Mouse (Mus musculus) embryonic facial prominence, embryonic 14.5 days (tissue): ENCODE results near the gene Brms1. TPM values are rescaled to one million over a fixed set of nuclear protein-coding genes. Genes with fewer than 3 reads are reported as not detected.

Experiments
- ATAC-seq: fragments of 200-750 bp; cut with Nextera tagmentation; 2 replicates; pipeline ENCODE4 v1.8.0; 2017; ENCODE audit warnings: low read depth, moderate number of reproducible peaks, moderate TSS enrichment
- DNase-seq: peaks from one replicate; pipeline ENCODE4 v3.0.0-alpha.2; 2015; ENCODE audit warnings: low spot score
- H3K27ac ChIP-seq: fragments of 300-500 bp; sonication (generic); replicated peaks from 2 replicates; pipeline ENCODE4 v1.5.1; 2014; ENCODE audit warnings: low read depth, mild to moderate bottlenecking, low read length, moderate library complexity
- H3K27me3 ChIP-seq: fragments of 300-500 bp; sonication (generic); replicated peaks from 2 replicates; pipeline ENCODE4 v1.6.1; 2014; ENCODE audit warnings: low read length; ENCODE audit not compliant: control insufficient read depth, insufficient read depth
- H3K36me3 ChIP-seq: fragments of 300-500 bp; sonication (generic); 2 replicates; pipeline ENCODE4 v1.6.1; 2014; ENCODE audit warnings: low read length, mixed read lengths; ENCODE audit not compliant: control insufficient read depth, insufficient read depth
- H3K4me1 ChIP-seq: fragments of 300-500 bp; sonication (generic); 2 replicates; pipeline ENCODE4 v1.6.1; 2014; ENCODE audit warnings: antibody characterized with exemption, low read length; ENCODE audit not compliant: control insufficient read depth, insufficient read depth
- H3K4me2 ChIP-seq: fragments of 300-500 bp; sonication (generic); 2 replicates; pipeline ENCODE4 v1.6.1; 2014; ENCODE audit warnings: low read depth, mild to moderate bottlenecking, low read length, moderate library complexity, mixed read lengths
- H3K4me3 ChIP-seq: fragments of 300-500 bp; sonication (generic); 2 replicates; pipeline ENCODE4 v1.5.1; 2014; ENCODE audit warnings: low read depth, mild to moderate bottlenecking, low read length
- H3K9ac ChIP-seq: fragments of 300-500 bp; sonication (generic); 2 replicates; pipeline ENCODE4 v1.6.1; 2014; ENCODE audit warnings: low read depth, mild to moderate bottlenecking, low read length, moderate library complexity, mixed read lengths
- H3K9me3 ChIP-seq: fragments of 300-500 bp; sonication (generic); 2 replicates; pipeline ENCODE4 v1.6.1; 2016; ENCODE audit warnings: low read length; ENCODE audit not compliant: control insufficient read depth
- WGBS: fragments of 180-500 bp; shearing (Covaris S2); extraction: QIAGEN DNeasy Blood & Tissue Kit; methylation state at CpG from one replicate; pipeline ENCODE4 v1.1.7; 2014; 5-methylcytosine and 5-hydroxymethylcytosine counted together
- polyA plus RNA-seq: library from polyadenylated mRNA; unstranded; fragments of >200 nt; fragmentation: Nextera tagmentation; extraction: Ambion mirVana; gene quantifications from 2 replicates; pipeline ENCODE4 v1.2.1, GENCODE M21; 2014

Brms1 gene
- polyA plus RNA-seq, 1 experiment from 2014 or later: 38.7 TPM

DNA sequence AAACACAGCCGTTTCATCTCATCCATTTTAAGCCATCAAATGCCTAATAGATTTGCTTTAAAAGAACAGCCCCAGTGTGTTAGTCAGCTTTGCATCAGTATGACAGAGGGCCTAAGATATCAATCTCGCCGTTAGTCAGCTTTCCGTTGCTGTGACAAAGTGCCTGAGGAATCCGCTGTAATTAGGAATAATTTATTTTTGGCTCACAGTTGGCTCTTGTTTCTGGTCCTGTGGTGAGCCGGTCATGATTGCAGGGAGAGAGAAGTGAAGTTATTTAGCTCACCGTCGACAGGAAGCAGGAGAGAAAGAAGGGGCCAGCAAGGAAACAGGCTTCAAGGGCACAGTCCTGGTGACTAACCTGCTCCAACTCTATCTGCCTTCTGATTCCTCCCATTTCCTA lies 28.0 kb upstream of the Brms1 start:
- DNase-seq (no peak), ATAC-seq (no peak)
- H3K4me3 ChIP-seq: no peak overlapping the region
- H3K27ac ChIP-seq: no peak overlapping the region
- H3K27me3 ChIP-seq: no peaks in the 10 kb centered on the region
- peaks cover 7% of the 10 kb centered on the region; the same call in 1 of the 2 replicates for H3K4me1 ChIP-seq
- H3K4me2 ChIP-seq: no peak overlapping the region
- 57% methylated on average over 8 of the region's 8 CpGs for WGBS
- H3K9ac ChIP-seq: no peak overlapping the region
- H3K9me3 ChIP-seq: no peaks in the 10 kb centered on the region
- no peaks in the 10 kb centered on the region for H3K36me3 ChIP-seq

GRCm38 (mm10) chr19:5014961-5015398 lies 26.2 kb upstream of the Brms1 start:
- ATAC-seq (no peak), DNase-seq (peak; percentile 40)
- no peak overlapping the region for H3K9ac ChIP-seq
- no peak overlapping the region for H3K4me2 ChIP-seq
- H3K9me3 ChIP-seq: no peaks in the 10 kb centered on the region
- no peak overlapping the region for H3K4me3 ChIP-seq
- peaks cover 7% of the 10 kb centered on the region; the same call in 1 of the 2 replicates for H3K4me1 ChIP-seq
- 15% methylated on average over 8 of the region's 8 CpGs for WGBS
- no peak overlapping the region for H3K27ac ChIP-seq
- no peaks in the 10 kb centered on the region for H3K36me3 ChIP-seq
- no peaks in the 10 kb centered on the region for H3K27me3 ChIP-seq

DNA sequence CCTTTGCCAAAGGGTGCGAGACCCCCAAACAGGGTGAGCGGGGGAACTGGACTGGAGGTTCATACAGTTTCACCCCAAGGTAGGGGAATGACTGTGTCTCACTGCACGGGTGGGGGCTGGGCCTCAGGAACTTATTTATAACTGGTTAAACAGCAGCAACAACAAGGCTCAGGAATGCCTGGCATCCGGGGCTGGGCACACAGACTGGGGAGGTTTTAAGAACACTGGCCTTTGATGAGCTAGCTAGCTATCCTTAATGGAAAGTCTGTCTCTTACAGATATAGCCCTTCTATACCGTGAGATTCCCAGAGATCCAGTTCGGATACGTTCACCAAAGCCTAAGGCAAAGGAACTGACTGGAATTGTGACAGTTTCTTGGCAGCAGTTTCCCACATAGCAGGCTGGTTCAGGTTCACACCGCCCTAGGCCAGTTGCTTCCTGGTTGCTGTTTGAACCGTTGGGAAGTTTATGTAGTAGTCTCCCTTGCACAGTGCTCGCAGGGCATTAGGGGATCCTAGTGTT lies 24.9 kb upstream of the Brms1 start:
- Histone ChIP-seq H3K4me2 (peak overlapping the region; percentile 18; the same call in 1 of the 2 replicates), H3K9ac (0 out of 2 replicates have a peak overlapping the region, but pooled peaks have one; percentile 15)
- WGBS: 26% methylated on average over 10 of the region's 10 CpGs

GRCm38 (mm10) chr19:5016782-5017181 lies 24.4 kb upstream of the Brms1 start:
- Histone ChIP-seq H3K36me3 (no peaks in the 10 kb centered on the region), H3K4me2 (peak overlapping the region; percentile 18; the same call in 1 of the 2 replicates), H3K9me3 (no peaks in the 10 kb centered on the region), H3K27me3 (no peaks in the 10 kb centered on the region), H3K4me3 (no peak overlapping the region), H3K27ac (peak overlapping the region; percentile 50), H3K4me1 (peaks cover 7% of the 10 kb centered on the region; the same call in 1 of the 2 replicates), H3K9ac (0 out of 2 replicates have a peak overlapping the region, but pooled peaks have one; percentile 15)
- 19% methylated on average over 12 of the region's 12 CpGs for WGBS
- DNase-seq (peak; percentile 82), ATAC-seq (peak; percentile 23; the same call in 1 of the 2 replicates)

More for the DNA sequence above, 24.9 kb upstream of the Brms1 start:
- Histone ChIP-seq H3K4me1 (peaks cover 7% of the 10 kb centered on the region; the same call in 1 of the 2 replicates), H3K27ac (peak overlapping the region; percentile 50), H3K36me3 (no peaks in the 10 kb centered on the region), H3K4me3 (no peak overlapping the region), H3K27me3 (no peaks in the 10 kb centered on the region), H3K9me3 (no peaks in the 10 kb centered on the region)
- ATAC-seq: peak; percentile 74
- peak; percentile 86 for DNase-seq

- Histone ChIP-seq H3K4me1 (peaks cover 7% of the 10 kb centered on the region; the same call in 1 of the 2 replicates), H3K4me2 (no peak overlapping the region), H3K27ac (no peak overlapping the region), H3K27me3 (no peaks in the 10 kb centered on the region), H3K4me3 (no peak overlapping the region), H3K9me3 (no peaks in the 10 kb centered on the region), H3K9ac (no peak overlapping the region), H3K36me3 (no peaks in the 10 kb centered on the region)
- 80% methylated on average over 4 of the region's 4 CpGs for WGBS
- ATAC-seq (no peak), DNase-seq (peak; percentile 62)
Measured at GRCm38 (mm10) chr19:5017611-5018010, 23.5 kb upstream of the Brms1 start.

DNA sequence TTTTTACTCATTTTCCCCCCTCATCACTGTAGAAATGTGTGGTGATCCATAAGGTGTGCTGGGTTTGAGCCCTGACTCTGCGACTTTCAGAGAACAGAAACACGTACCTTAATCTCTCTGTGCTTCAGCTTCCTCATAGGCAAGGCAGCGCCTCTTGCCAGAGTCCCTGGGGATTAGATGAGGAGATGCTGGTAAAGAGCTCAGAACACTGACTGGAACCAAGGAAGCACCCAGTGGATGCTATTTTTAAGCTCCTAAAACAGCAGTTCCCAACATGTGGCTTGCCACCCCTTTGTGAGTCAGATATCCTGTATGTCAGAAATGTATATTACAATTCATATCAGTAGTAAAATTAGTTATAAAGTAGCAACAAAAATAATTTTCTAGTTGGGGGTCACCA lies 23.0 kb upstream of the Brms1 start:
- no peak overlapping the region for H3K27ac ChIP-seq
- H3K4me2 ChIP-seq: no peak overlapping the region
- no peaks in the 10 kb centered on the region for H3K36me3 ChIP-seq
- no peak overlapping the region for H3K4me3 ChIP-seq
- no peak overlapping the region for H3K9ac ChIP-seq
- ATAC-seq (no peak), DNase-seq (no peak)
- H3K9me3 ChIP-seq: no peaks in the 10 kb centered on the region
- 76% methylated on average over 3 of the region's 3 CpGs for WGBS
- no peaks in the 10 kb centered on the region for H3K27me3 ChIP-seq
- peaks cover 7% of the 10 kb centered on the region; the same call in 1 of the 2 replicates for H3K4me1 ChIP-seq

- DNase-seq: peak; percentile 51
- Histone ChIP-seq H3K36me3 (no peaks in the 10 kb centered on the region), H3K27ac (no peak overlapping the region), H3K27me3 (no peaks in the 10 kb centered on the region), H3K4me2 (no peak overlapping the region), H3K4me1 (no peaks in the 10 kb centered on the region), H3K4me3 (no peak overlapping the region), H3K9ac (no peak overlapping the region), H3K9me3 (no peaks in the 10 kb centered on the region)
- 85% methylated on average over 2 of the region's 2 CpGs for whole genome bisulfite sequencing
- ATAC-seq: no peak
Measured at GRCm38 (mm10) chr19:5021416-5021815, 19.7 kb upstream of the Brms1 start.

- H3K27ac ChIP-seq: peak within 1 kb of the TSS; percentile 78
- H3K9me3 ChIP-seq: no peaks in the 10 kb centered on the region
- H3K36me3 ChIP-seq: peaks cover 12% of the 10 kb centered on the region; the same call in 1 of the 2 replicates
- WGBS: under 1% methylated on average over 57 of the region's 62 CpGs
- H3K4me2 ChIP-seq: peak within 1 kb of the TSS; percentile 93
- H3K4me3 ChIP-seq: peak within 1 kb of the TSS; percentile 73
- ATAC-seq: peak; percentile 95
- DNase-seq: peak; percentile 96
- peak within 1 kb of the TSS; percentile 80 for H3K9ac ChIP-seq
- no peaks in the 10 kb centered on the region for H3K27me3 ChIP-seq
- no peaks in the 10 kb centered on the region for H3K4me1 ChIP-seq
Measured at GRCm38 (mm10) chr19:5023621-5024479, 17.3 kb upstream of the Brms1 start, which contains the start of gene Slc29a2. Gene Slc29a2, plus strand, starts transcription at chr19:5023860.
